Mouse (Mus musculus): ENCODE measurements around the gene Upk1a. TPM values are rescaled to one million over a fixed set of nuclear protein-coding genes. Genes with fewer than 3 reads are reported as not detected.
A peak's percentile ranks its signal among the peaks of the same experiment; 100 is the strongest.

Gene Upk1a
- polyA plus RNA-seq, 1 experiment from 2014 or later = 0.70 TPM

GRCm38 (mm10) chr7:30626647-30627046 is 14.0 kb upstream of the Upk1a start:
- Histone ChIP-seq H3K27ac (ENCODE audit: low read depth, low read length) (no peak overlapping the region), H3K36me3 (ENCODE audit: control insufficient read depth, insufficient read depth, low read length) (peaks cover 17% of the 10 kb centered on the region), H3K9me3 (ENCODE audit: control insufficient read depth, low read length) (no peaks in the 10 kb centered on the region), H3K4me3 (ENCODE audit: low read length) (no peak overlapping the region), H3K4me1 (ENCODE audit: control insufficient read depth, insufficient read depth, low read depth, low read length) (peaks cover 9% of the 10 kb centered on the region), H3K27me3 (replicated peaks; ENCODE audit: control insufficient read depth, insufficient read depth, low read length) (peaks cover 2% of the 10 kb centered on the region; the same call in 1 of the 2 replicates), H3K4me2 (ENCODE audit: low read length) (no peak overlapping the region; the same call in 1 of the 2 replicates), H3K9ac (ENCODE audit: low read depth, low read length) (no peak overlapping the region)
- no peak for ATAC-seq
- 93% methylated on average over 5 of the region's 5 CpGs for WGBS

GRCm38 (mm10) chr7:30625530-30626384 is 13.1 kb upstream of the Upk1a start, which contains the start of gene Cox6b1:
Gene Cox6b1, minus strand, starts transcription at chr7:30626151.
- peak; percentile 95 for ATAC-seq
- peaks cover 18% of the 10 kb centered on the region for H3K36me3 ChIP-seq (ENCODE audit: control insufficient read depth, insufficient read depth, low read length)
- peaks cover 9% of the 10 kb centered on the region for H3K4me1 ChIP-seq (ENCODE audit: control insufficient read depth, insufficient read depth, low read depth, low read length)
- peak within 1 kb of the TSS; percentile 96 for H3K4me2 ChIP-seq (ENCODE audit: low read length)
- H3K27ac ChIP-seq (ENCODE audit: low read depth, low read length) = peak within 1 kb of the TSS; percentile 63
- peak within 1 kb of the TSS; percentile 81 for H3K9ac ChIP-seq (ENCODE audit: low read depth, low read length)
- 2% methylated on average over 44 of the region's 44 CpGs for WGBS
- H3K9me3 ChIP-seq (ENCODE audit: control insufficient read depth, low read length) = no peaks in the 10 kb centered on the region
- peaks cover 2% of the 10 kb centered on the region; the same call in 1 of the 2 replicates for H3K27me3 ChIP-seq (replicated peaks; ENCODE audit: control insufficient read depth, insufficient read depth, low read length)
- peak within 1 kb of the TSS; percentile 71 for H3K4me3 ChIP-seq (ENCODE audit: low read length)

GRCm38 (mm10) chr7:30619202-30619601 is 6.6 kb upstream of the Upk1a start:
- no peaks in the 10 kb centered on the region for H3K4me1 ChIP-seq (ENCODE audit: control insufficient read depth, insufficient read depth, low read depth, low read length)
- H3K27me3 ChIP-seq (replicated peaks; ENCODE audit: control insufficient read depth, insufficient read depth, low read length) = no peaks in the 10 kb centered on the region
- no peak overlapping the region for H3K9ac ChIP-seq (ENCODE audit: low read depth, low read length)
- WGBS = 87% methylated on average over 3 of the region's 3 CpGs
- H3K27ac ChIP-seq (ENCODE audit: low read depth, low read length) = no peak overlapping the region
- no peak overlapping the region for H3K4me2 ChIP-seq (ENCODE audit: low read length)
- no peaks in the 10 kb centered on the region for H3K9me3 ChIP-seq (ENCODE audit: control insufficient read depth, low read length)
- peaks cover 54% of the 10 kb centered on the region for H3K36me3 ChIP-seq (ENCODE audit: control insufficient read depth, insufficient read depth, low read length)
- ATAC-seq = no peak
- H3K4me3 ChIP-seq (ENCODE audit: low read length) = no peak overlapping the region

GRCm38 (mm10) chr7:30618658-30619057 is 6.0 kb upstream of the Upk1a start:
- H3K27ac ChIP-seq (ENCODE audit: low read depth, low read length) = no peak overlapping the region
- no peak for ATAC-seq
- H3K4me2 ChIP-seq (ENCODE audit: low read length) = no peak overlapping the region
- WGBS = 96% methylated on average over 9 of the region's 9 CpGs
- no peak overlapping the region for H3K9ac ChIP-seq (ENCODE audit: low read depth, low read length)
- no peaks in the 10 kb centered on the region for H3K27me3 ChIP-seq (replicated peaks; ENCODE audit: control insufficient read depth, insufficient read depth, low read length)
- H3K4me1 ChIP-seq (ENCODE audit: control insufficient read depth, insufficient read depth, low read depth, low read length) = no peaks in the 10 kb centered on the region
- no peak overlapping the region for H3K4me3 ChIP-seq (ENCODE audit: low read length)
- no peaks in the 10 kb centered on the region for H3K9me3 ChIP-seq (ENCODE audit: control insufficient read depth, low read length)
- peaks cover 53% of the 10 kb centered on the region for H3K36me3 ChIP-seq (ENCODE audit: control insufficient read depth, insufficient read depth, low read length)

- H3K27ac ChIP-seq (ENCODE audit: low read depth, low read length) = no peak overlapping the region
- H3K9me3 ChIP-seq (ENCODE audit: control insufficient read depth, low read length) = no peaks in the 10 kb centered on the region
- no peak overlapping the region for H3K4me2 ChIP-seq (ENCODE audit: low read length)
- no peak overlapping the region for H3K9ac ChIP-seq (ENCODE audit: low read depth, low read length)
- 60% methylated on average over 5 of the region's 5 CpGs for WGBS
- 0 out of 2 replicates have a peak, but pooled peaks have one; percentile 31 for ATAC-seq
- H3K4me1 ChIP-seq (ENCODE audit: control insufficient read depth, insufficient read depth, low read depth, low read length) = no peaks in the 10 kb centered on the region
- no peak overlapping the region for H3K4me3 ChIP-seq (ENCODE audit: low read length)
- H3K27me3 ChIP-seq (replicated peaks; ENCODE audit: control insufficient read depth, insufficient read depth, low read length) = no peaks in the 10 kb centered on the region
- peaks cover 38% of the 10 kb centered on the region for H3K36me3 ChIP-seq (ENCODE audit: control insufficient read depth, insufficient read depth, low read length)
Measured at GRCm38 (mm10) chr7:30615049-30615760, 2.6 kb upstream of the Upk1a start.

GRCm38 (mm10) chr7:30614454-30614853 is 1.8 kb upstream of the Upk1a start:
- H3K4me3 ChIP-seq (ENCODE audit: low read length) = no peak overlapping the region
- H3K9me3 ChIP-seq (ENCODE audit: control insufficient read depth, low read length) = no peaks in the 10 kb centered on the region
- H3K4me2 ChIP-seq (ENCODE audit: low read length) = no peak overlapping the region
- WGBS = 74% methylated on average over 2 of the region's 2 CpGs
- H3K36me3 ChIP-seq (ENCODE audit: control insufficient read depth, insufficient read depth, low read length) = peaks cover 36% of the 10 kb centered on the region
- H3K4me1 ChIP-seq (ENCODE audit: control insufficient read depth, insufficient read depth, low read depth, low read length) = no peaks in the 10 kb centered on the region
- no peak for ATAC-seq
- H3K9ac ChIP-seq (ENCODE audit: low read depth, low read length) = no peak overlapping the region
- H3K27me3 ChIP-seq (replicated peaks; ENCODE audit: control insufficient read depth, insufficient read depth, low read length) = no peaks in the 10 kb centered on the region
- no peak overlapping the region for H3K27ac ChIP-seq (ENCODE audit: low read depth, low read length)

- ATAC-seq = no peak
- H3K4me2 ChIP-seq (ENCODE audit: low read length) = no peak overlapping the region
- no peak overlapping the region for H3K4me3 ChIP-seq (ENCODE audit: low read length)
- no peaks in the 10 kb centered on the region for H3K27me3 ChIP-seq (replicated peaks; ENCODE audit: control insufficient read depth, insufficient read depth, low read length)
- no peak overlapping the region for H3K27ac ChIP-seq (ENCODE audit: low read depth, low read length)
- H3K9ac ChIP-seq (ENCODE audit: low read depth, low read length) = no peak overlapping the region
- 29% methylated on average over 14 of the region's 14 CpGs for WGBS
- no peaks in the 10 kb centered on the region for H3K9me3 ChIP-seq (ENCODE audit: control insufficient read depth, low read length)
- H3K4me1 ChIP-seq (ENCODE audit: control insufficient read depth, insufficient read depth, low read depth, low read length) = no peaks in the 10 kb centered on the region
- peaks cover 28% of the 10 kb centered on the region for H3K36me3 ChIP-seq (ENCODE audit: control insufficient read depth, insufficient read depth, low read length)
Measured at GRCm38 (mm10) chr7:30613529-30614112, 974 bp upstream of the Upk1a start.

- WGBS = 74% methylated on average over 7 of the region's 7 CpGs
- no peak for ATAC-seq
- Histone ChIP-seq H3K36me3 (ENCODE audit: control insufficient read depth, insufficient read depth, low read length) (peaks cover 1% of the 10 kb centered on the region; the same call in 1 of the 2 replicates), H3K4me1 (ENCODE audit: control insufficient read depth, insufficient read depth, low read depth, low read length) (no peaks in the 10 kb centered on the region), H3K4me2 (ENCODE audit: low read length) (no peak overlapping the region), H3K27me3 (replicated peaks; ENCODE audit: control insufficient read depth, insufficient read depth, low read length) (no peaks in the 10 kb centered on the region), H3K4me3 (ENCODE audit: low read length) (no peak overlapping the region), H3K9ac (ENCODE audit: low read depth, low read length) (no peak overlapping the region), H3K9me3 (ENCODE audit: control insufficient read depth, low read length) (no peaks in the 10 kb centered on the region), H3K27ac (ENCODE audit: low read depth, low read length) (no peak overlapping the region)
Measured at GRCm38 (mm10) chr7:30610043-30610442, 2.6 kb downstream of the Upk1a start.

GRCm38 (mm10) chr7:30608476-30608875 is 4.2 kb downstream of the Upk1a start:
- no peak overlapping the region for H3K27ac ChIP-seq (ENCODE audit: low read depth, low read length)
- ATAC-seq = no peak
- H3K4me1 ChIP-seq (ENCODE audit: control insufficient read depth, insufficient read depth, low read depth, low read length) = no peaks in the 10 kb centered on the region
- no peaks in the 10 kb centered on the region for H3K9me3 ChIP-seq (ENCODE audit: control insufficient read depth, low read length)
- WGBS = 50% methylated on average over 16 of the region's 16 CpGs
- H3K9ac ChIP-seq (ENCODE audit: low read depth, low read length) = no peak overlapping the region
- H3K4me2 ChIP-seq (ENCODE audit: low read length) = no peak overlapping the region
- no peaks in the 10 kb centered on the region for H3K36me3 ChIP-seq (ENCODE audit: control insufficient read depth, insufficient read depth, low read length)
- no peaks in the 10 kb centered on the region for H3K27me3 ChIP-seq (replicated peaks; ENCODE audit: control insufficient read depth, insufficient read depth, low read length)
- no peak overlapping the region for H3K4me3 ChIP-seq (ENCODE audit: low read length)
